ENCODE assay signal across 18 mouse cellular contexts in the genomic region with DNA sequence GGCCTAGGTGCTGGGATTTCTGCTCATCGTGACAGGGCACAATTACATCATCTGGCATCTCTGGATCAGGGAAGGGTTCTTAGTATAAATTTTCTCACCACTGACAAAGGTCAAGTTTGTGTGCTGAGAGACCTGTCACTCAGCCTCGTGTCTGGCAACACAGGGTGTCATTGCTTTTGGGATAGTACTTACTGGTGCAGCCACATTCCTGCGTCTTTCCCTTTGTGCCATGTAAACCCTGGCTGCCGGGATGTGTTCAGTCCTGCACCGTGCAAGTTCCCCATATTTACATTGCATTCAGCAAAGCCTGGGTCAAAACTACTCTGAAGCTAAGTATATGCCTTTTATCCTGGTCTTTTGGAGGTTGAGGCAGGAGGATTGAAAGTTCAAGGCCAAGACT.
"Had no signal": no experiment of that assay in that cellular context is flagged by ENCODE, and none has a peak within 500 bp of the region (broad histone marks: within the 10 kb centered on the region; RNA-seq: fewer than 3 reads in every experiment).

No protein-coding gene starts in this region.

- DNase-seq: kidney, adult 18-20 months; kidney, postnatal 4 days; liver, embryonic 13.5 days; lung, adult 2 months; retina, postnatal 1 day; right cerebral cortex, postnatal 25 days; thymus, adult 18-20 months; thymus, postnatal 36 days had no signal

- H3K4me2 ChIP-seq: liver, embryonic 13.5 days; midbrain, embryonic 13.5 days; neural tube, embryonic 13.5 days had no signal

- H3K9me3 ChIP-seq: liver, embryonic 13.5 days; megakaryocyte, embryonic 14.5 days; midbrain, embryonic 10.5 days; midbrain, embryonic 13.5 days; neural tube, embryonic 13.5 days had no signal

- H3K27me3 ChIP-seq: liver, embryonic 13.5 days; megakaryocyte, embryonic 14.5 days; midbrain, embryonic 13.5 days; neural tube, embryonic 13.5 days had no signal

- H3K27ac ChIP-seq: kidney, postnatal 0 days; liver, embryonic 13.5 days; midbrain, embryonic 10.5 days; midbrain, embryonic 13.5 days; neural tube, embryonic 13.5 days had no signal

- H3K9ac ChIP-seq: liver, embryonic 13.5 days; midbrain, embryonic 13.5 days; neural tube, embryonic 13.5 days had no signal

- ATAC-seq: inflammation-experienced regulatory T-cells, adult 6 months; intestine, embryonic 16.5 days; lung, postnatal 0 days; midbrain, embryonic 13.5 days; midbrain, embryonic 16.5 days had no signal

- H3K4me1 ChIP-seq: midbrain, embryonic 10.5 days; midbrain, embryonic 13.5 days; neural tube, embryonic 13.5 days had no signal

- H3K4me3 ChIP-seq: liver, embryonic 13.5 days; megakaryocyte, embryonic 14.5 days; midbrain, embryonic 10.5 days; midbrain, embryonic 13.5 days; myocyte; neural tube, embryonic 13.5 days had no signal
